Mouse (Mus musculus): ENCODE results near the gene Nrg4. TPM values are rescaled to one million over a fixed set of nuclear protein-coding genes. Genes with fewer than 3 reads are reported as not detected.

Gene Nrg4
- total RNA-seq, 1 experiment from 2014 or later = 65.7 TPM

GRCm38 (mm10) chr9:55322641-55323040 is 4.0 kb downstream of the Nrg4 start:
- no peak for DNase-seq

DNA sequence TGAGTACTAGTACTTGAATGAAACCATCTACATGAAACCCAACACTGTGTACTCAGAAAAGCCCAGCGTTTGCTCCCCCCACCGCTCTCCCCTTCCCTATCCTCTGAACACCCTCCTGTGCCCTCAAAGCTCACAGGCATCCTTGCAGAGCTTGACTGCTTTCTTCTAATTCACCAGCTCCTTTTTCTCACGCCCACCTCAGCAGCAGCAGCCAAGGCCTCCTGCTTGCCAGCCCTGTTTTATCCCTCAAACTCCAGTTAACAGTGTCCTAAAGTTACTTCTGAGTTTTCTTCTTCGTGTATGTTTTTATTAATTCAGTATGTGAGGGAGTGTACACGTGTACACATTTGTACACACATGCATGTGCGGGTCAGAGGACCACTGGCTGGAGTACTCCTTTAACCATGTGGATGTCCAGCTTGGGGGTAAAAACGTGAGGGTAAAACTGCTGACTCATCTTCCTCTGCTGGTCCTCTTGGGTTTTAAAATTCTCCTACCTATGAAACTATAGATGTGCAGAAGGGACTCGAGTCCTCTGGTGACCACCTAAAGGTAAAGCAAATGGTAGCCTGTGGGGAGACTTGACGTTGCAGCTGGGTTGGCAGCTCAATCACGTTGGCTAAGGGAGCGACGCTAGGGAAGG is 12.9 kb downstream of the Nrg4 start:
- no peak for DNase-seq

- peak; percentile 88 for DNase-seq
Observed at GRCm38 (mm10) chr9:55311560-55311959, 15.1 kb downstream of the Nrg4 start.

GRCm38 (mm10) chr9:55308455-55308854 is 18.2 kb downstream of the Nrg4 start:
- no peak for DNase-seq

GRCm38 (mm10) chr9:55307557-55307956 is 19.1 kb downstream of the Nrg4 start:
- DNase-seq = no peak

DNA sequence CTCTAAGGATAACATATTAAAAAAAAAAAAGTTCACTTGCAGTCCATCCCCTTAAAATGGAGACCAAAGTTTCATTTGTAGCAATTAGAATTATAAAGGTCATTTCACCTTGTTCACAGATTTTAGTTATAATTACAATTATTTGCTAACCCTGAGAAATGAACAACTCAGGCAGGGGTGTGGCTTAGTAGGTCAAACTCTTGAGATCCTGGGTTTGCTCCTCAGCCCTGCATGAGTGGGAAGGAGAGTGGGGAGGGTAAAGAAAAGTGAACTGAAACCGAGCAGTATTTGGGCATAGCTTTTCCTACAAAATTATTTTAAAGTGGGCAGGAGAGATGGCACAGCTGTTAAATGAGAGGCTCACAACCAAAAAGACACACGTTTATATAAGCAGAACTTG is 19.6 kb downstream of the Nrg4 start:
- DNase-seq = no peak

DNA sequence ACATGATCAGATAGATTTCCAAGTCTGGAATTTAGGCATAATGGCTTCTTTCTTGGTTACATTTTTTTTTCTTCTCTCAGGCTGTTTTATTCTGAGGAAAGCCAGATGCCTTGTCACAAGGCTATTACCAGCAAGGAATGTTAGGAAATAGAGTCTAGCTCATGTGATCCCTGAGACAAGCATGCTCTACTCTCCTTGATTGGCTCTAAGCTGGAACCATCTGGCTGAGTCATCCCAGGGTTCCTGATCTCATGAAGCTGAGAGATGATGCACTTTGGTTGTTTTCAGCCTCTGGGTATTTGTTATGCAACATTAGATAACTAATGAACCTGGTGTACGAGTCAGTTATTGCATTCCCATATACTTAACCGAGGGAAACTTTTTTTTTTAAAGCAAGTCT is 30.4 kb downstream of the Nrg4 start:
- DNase-seq = peak; percentile 29

GRCm38 (mm10) chr9:55291966-55292365 is 34.7 kb downstream of the Nrg4 start:
- no peak for DNase-seq

- DNase-seq = no peak
Observed at GRCm38 (mm10) chr9:55289475-55290198, 37.0 kb downstream of the Nrg4 start.

- DNase-seq = no peak
Observed at GRCm38 (mm10) chr9:55285197-55285596, 41.4 kb downstream of the Nrg4 start.

DNA sequence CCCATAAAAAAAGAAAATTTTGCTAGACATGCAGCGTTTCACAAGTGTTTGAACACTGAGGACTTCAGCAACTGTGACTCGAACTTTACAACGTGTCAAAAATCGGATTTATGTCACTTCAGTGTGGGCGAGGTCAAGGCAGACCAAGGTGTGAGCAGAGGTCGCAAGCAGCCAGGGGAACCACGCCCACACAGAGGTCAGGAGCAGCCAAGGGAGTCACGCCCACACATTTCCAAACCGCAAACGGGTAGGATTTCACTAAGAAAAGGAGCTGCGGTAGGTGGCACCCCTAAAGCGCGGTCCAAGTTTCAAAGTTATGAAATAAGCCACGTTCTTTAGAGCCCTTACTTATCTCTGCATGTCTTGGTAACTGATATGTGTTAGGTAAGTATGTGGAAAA is 43.1 kb downstream of the Nrg4 start:
- DNase-seq = peak; percentile 78

DNA sequence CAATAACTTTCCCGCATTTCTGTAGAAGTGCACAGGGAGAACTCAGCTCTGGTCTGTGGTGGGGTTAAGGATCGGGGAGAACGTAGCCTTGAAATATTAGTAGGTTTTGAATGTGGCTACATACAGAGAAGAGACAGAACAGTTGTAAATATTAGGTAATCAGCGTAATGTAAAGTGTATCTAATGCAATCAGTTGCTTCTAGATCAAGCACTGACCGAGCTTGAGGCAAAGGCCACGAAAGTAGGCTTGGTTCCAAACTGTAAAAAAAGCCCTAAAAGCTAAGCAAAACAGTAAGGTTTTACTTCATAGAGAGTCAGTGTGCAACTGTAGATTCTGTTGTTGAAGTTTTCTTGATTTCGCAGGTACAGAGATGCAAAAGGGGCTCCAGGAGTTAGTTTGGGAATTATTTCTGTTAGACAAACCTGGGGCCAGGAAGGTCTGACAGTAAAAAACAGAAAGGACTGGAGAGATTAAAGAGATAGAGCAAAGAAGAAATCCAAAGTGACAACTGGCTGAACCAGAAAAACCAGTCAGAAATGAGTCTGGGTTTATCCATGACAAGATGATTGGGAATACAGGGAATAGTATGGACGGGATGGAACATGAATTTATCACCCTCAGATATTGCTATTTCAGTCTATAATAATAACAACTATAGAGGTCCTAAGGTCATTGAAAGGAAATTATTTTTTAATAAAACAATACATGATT is 47.4 kb downstream of the Nrg4 start:
- no peak for DNase-seq

GRCm38 (mm10) chr9:55277562-55277961 is 49.1 kb downstream of the Nrg4 start:
- DNase-seq = peak; percentile 79

GRCm38 (mm10) chr9:55273906-55274305 is 52.7 kb downstream of the Nrg4 start:
- DNase-seq = no peak

DNA sequence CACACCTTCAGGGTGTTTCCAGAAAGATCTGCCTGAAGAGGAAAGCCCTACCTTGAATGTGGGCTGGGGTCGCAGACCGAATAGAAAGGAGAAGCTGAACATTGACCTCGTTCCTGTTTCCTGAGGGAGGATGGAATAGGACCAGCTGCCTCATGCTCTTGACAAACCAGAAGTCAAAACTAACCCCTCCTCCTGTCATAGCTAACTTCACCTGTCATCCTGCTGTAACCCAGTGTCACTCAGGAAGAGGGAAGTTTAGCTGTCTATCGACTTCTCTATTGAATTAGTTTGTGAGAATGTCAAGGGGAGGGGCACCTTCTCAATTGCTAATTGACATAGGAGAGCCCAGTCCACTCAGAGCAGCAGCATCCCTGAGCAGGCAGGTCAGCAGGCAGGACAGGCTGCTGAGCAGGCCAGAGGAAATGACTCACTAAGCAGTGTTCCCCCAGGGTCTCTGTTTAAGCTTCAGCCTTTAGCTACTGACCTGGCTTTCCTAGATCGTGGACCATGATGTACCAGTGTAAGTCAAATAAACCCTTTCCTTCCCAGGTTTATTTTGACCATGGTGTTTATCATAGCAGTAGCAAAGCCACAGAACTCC is 54.6 kb downstream of the Nrg4 start:
- DNase-seq = no peak

DNA sequence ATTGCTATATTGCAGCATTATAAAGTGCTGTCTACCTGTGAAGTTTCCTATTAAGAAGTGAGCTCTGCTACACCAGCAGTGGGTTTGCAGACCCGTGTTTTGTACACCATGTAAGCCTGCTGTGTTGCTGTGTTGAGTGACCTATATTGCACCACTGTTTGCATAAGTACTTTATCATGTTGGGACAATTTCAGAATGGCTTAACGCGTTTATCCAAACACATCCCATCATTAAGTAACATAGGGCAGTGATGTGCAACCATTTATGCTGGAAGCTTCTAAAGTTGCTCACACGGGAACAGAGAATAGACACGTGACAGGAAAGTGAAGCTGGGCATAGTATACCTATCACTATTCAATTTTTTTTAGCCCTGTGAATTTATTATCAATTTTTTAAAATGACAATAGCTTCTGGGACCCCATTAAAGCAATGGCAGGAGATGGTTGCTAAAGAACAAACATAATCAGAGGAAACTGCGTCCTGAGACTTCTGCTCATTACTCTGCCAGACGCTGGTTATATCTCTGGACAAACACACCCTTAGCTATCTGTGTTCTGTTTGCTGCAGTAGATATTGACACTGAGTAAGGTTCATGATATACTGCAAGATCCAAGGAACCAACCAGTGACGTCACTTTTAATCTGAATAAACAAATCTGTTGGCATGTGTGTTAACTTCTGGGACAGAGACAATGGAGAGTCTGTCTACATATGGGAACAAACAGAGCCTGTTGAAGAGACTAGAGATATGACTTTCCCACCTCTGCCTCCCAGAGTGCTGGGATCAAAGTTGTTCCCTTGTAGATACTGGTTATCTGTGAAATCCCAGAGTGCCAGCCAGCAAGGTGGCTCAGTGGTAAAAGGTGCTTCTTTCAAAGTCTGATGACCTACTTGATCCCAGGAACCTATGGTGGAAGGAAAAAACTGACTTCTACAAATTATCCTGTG is 62.0 kb downstream of the Nrg4 start:
- no peak for DNase-seq

GRCm38 (mm10) chr9:55259741-55260140 is 66.9 kb downstream of the Nrg4 start:
- DNase-seq = no peak

DNA sequence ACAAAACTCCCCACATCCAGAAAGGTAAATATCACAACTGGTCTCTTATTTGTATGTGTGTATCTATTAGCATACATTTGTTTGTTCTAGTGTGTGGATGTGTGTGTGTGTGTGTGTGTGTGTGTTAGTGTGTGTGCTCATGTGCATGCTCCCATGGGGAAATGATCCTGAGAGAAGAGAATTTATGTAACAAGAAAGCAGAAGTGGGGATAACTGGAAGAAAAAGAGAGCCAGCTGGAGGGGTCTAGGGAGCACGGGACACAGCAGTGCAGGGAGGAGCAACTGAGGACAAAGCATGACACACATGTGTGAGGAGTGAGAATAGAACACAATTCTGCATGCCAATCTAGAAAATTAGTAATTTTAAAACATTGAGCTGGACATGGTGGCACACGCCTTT is 69.5 kb downstream of the Nrg4 start:
- DNase-seq = no peak

DNA sequence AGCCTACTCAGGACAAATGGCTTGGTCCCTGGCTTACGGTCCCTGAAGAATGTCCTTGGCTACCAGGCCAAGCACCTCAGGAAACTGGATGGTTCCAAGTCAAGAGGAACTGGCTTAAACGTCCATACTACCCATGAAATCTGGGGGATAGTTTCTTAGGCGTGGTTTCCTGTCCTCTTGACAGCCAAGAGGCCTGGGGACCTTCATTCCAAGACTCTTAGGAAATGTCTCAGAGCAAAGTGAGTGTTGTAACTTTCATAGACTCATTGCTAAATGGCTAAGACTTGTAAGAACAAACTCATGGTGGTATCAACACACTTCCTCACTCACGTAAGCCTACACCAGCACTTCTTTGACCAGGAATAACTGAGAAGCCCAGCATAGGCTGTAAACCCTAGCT is 71.0 kb downstream of the Nrg4 start:
- DNase-seq = peak; percentile 19

- no peak for DNase-seq
Observed at GRCm38 (mm10) chr9:55255056-55255455, 71.6 kb downstream of the Nrg4 start.

- DNase-seq = no peak
Observed at GRCm38 (mm10) chr9:55253849-55254248, 72.8 kb downstream of the Nrg4 start.

- DNase-seq = peak; percentile 30
Observed at GRCm38 (mm10) chr9:55252097-55252496, 74.5 kb downstream of the Nrg4 start.
